Mouse (Mus musculus) kidney, embryonic 16.5 days (tissue): Measurements from ENCODE around the gene Spata25. TPM values are rescaled to one million over a fixed set of nuclear protein-coding genes. Genes with fewer than 3 reads are reported as not detected.
"Not testable (repeated sequence)": the region's sequence is repeated elsewhere in the genome, so short reads cannot be mapped to it uniquely, and the experiment has no call there.

Source experiments
- ATAC-seq: fragments of 200-750 bp; cut with Nextera tagmentation; 2 replicates; pipeline ENCODE4 v1.8.0; 2017; ENCODE audit warnings: moderate TSS enrichment; ENCODE audit not compliant: low FRiP score, low TSS enrichment
- H3K27ac ChIP-seq: fragments of 300-500 bp; sonication (generic); 2 replicates; pipeline ENCODE4 v1.5.1; 2014; ENCODE audit warnings: low read length
- H3K27me3 ChIP-seq: fragments of 300-500 bp; sonication (generic); 2 replicates; pipeline ENCODE4 v1.6.1; 2014; ENCODE audit warnings: low read length, control low read depth, mixed read lengths; ENCODE audit not compliant: insufficient read depth
- H3K36me3 ChIP-seq: fragments of 300-500 bp; sonication (generic); 2 replicates; pipeline ENCODE4 v1.6.1; 2014; ENCODE audit warnings: low read length, control low read depth, mixed read lengths; ENCODE audit not compliant: insufficient read depth
- H3K4me1 ChIP-seq: fragments of 300-500 bp; sonication (generic); 2 replicates; pipeline ENCODE4 v1.6.1; 2014; ENCODE audit warnings: low read length, control low read depth, mixed read lengths; ENCODE audit not compliant: insufficient read depth
- H3K4me2 ChIP-seq: fragments of 300-500 bp; sonication (generic); replicated peaks from 2 replicates; pipeline ENCODE4 v1.6.1; 2014; ENCODE audit warnings: low read depth, low read length
- H3K4me3 ChIP-seq: fragments of 300-500 bp; sonication (generic); 2 replicates; pipeline ENCODE4 v1.5.1; 2014; ENCODE audit warnings: mild to moderate bottlenecking, low read length
- H3K9ac ChIP-seq: fragments of 300-500 bp; sonication (generic); replicated peaks from 2 replicates; pipeline ENCODE4 v1.6.1; 2014; ENCODE audit warnings: low read length
- H3K9me3 ChIP-seq: fragments of 300-500 bp; sonication (generic); 2 replicates; pipeline ENCODE4 v1.6.1; 2016; ENCODE audit warnings: low read length, control low read depth
- WGBS: fragments of 180-500 bp; shearing (Covaris S2); extraction: QIAGEN DNeasy Blood & Tissue Kit; methylation state at CpG from one replicate; pipeline ENCODE4 v1.1.7; 2014; 5-methylcytosine and 5-hydroxymethylcytosine counted together
- polyA plus RNA-seq: library from polyadenylated mRNA; unstranded; fragments of >200 nt; fragmentation: Nextera tagmentation; extraction: Ambion mirVana; gene quantifications from 2 replicates; pipeline ENCODE4 v1.2.1, GENCODE M21; 2015

Gene Spata25
- polyA plus RNA-seq: not detected in 2 replicates

GRCm38 (mm10) chr2:164828437-164828836, at the start of gene Spata25:
Gene Spata25 (minus strand): TSS chr2:164828537.
- H3K4me1 ChIP-seq: peaks cover 7% of the 10 kb centered on the region

DNA sequence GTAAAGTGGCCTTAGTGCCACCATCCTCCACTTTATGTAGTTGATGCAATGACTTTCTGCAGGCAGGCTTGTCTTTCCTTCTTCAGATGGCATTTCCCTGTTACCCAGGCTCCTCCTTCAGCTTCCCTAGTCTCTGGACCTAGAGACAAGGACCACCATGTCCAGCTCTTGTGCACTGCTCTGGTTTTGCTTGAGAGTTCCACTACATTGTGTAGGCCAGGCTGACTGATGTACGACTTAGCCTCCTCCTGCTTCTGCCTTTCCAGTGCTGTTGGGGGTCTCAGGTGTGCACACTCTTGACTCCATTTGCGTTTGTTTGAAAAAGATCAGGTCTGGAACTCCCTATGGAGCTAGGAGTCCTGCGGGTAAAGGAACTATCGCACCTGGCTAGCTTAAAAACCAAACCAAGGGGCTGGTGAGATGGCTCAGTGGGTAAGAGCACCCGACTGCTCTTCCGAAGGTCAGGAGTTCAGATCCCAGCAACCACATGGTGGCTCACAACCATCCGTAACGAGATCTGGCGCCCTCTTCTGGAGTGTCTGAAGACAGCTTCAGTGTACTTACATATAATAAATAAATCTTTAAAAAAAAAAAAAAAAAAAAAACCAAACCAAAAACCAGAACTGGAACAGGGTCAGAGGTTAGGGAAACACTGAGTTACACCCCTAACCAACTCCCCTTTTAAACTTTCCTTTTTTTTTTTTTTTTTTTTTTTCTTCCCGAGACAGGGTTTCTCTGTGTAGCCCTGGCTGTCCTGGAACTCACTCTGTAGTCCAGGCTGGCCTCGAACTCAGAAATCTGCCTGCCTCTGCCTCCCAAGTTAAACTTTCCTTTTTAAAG, 49.3 kb upstream of the Spata25 start:
- WGBS: 72% methylated on average over 11 of the region's 11 CpGs
- Histone ChIP-seq H3K9ac (peak overlapping the region; percentile 100), H3K4me3 (peak overlapping the region; percentile 78), H3K4me2 (peak overlapping the region; percentile 84), H3K4me1 (peaks cover 45% of the 10 kb centered on the region), H3K27ac (peak overlapping the region; percentile 100; the same call in 1 of the 2 replicates)
- not testable (repeated sequence) for H3K27me3 ChIP-seq, H3K9me3 ChIP-seq, ATAC-seq, H3K36me3 ChIP-seq

More at GRCm38 (mm10) chr2:164828437-164828836, at the start of gene Spata25:
- 81% methylated on average over 6 of the region's 6 CpGs for WGBS
- Histone ChIP-seq H3K27ac (no peak within 1 kb of the TSS), H3K4me3 (no peak within 1 kb of the TSS), H3K9ac (no peak within 1 kb of the TSS), H3K4me2 (no peak within 1 kb of the TSS), H3K27me3 (no peaks in the 10 kb centered on the region), H3K9me3 (no peaks in the 10 kb centered on the region), H3K36me3 (peaks cover 27% of the 10 kb centered on the region)
- ATAC-seq: no peak

DNA sequence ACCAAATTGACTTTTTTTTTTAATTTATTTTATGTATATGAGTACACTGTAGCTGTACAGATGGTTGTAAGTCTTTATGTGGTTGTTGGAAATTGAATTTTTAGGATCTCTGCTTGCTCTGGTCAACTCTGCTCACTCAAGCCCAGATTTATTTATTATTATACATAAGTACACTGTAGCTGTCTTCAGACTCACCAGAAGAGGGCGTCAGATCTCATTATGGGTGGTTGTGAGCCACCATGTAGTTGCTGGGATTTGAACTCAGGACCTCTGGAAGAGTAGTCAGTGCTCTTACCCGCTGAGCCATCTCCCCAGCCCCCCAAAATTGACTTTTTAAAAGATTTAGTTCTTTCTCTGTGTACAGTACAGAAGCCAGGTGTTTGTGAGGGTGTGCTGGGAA, 47.3 kb upstream of the Spata25 start:
- H3K36me3 ChIP-seq, H3K4me3 ChIP-seq, H3K27me3 ChIP-seq, H3K9me3 ChIP-seq, ATAC-seq, H3K27ac ChIP-seq, H3K9ac ChIP-seq, H3K4me2 ChIP-seq: not testable (repeated sequence)
- peaks cover 34% of the 10 kb centered on the region for H3K4me1 ChIP-seq
- 52% methylated on average over 2 of the region's 2 CpGs for WGBS

GRCm38 (mm10) chr2:164874239-164874769, 46.0 kb upstream of the Spata25 start:
- Histone ChIP-seq H3K36me3 (peaks cover 5% of the 10 kb centered on the region; the same call in 1 of the 2 replicates), H3K4me1 (peaks cover 29% of the 10 kb centered on the region), H3K4me3 (no peak overlapping the region), H3K9me3 (no peaks in the 10 kb centered on the region), H3K9ac (peak overlapping the region; percentile 13; the same call in 1 of the 2 replicates), H3K27me3 (no peaks in the 10 kb centered on the region), H3K27ac (peak overlapping the region; percentile 89), H3K4me2 (no peak overlapping the region)
- WGBS: 17% methylated on average over 1 of the region's 1 CpGs
- ATAC-seq: peak; percentile 58

DNA sequence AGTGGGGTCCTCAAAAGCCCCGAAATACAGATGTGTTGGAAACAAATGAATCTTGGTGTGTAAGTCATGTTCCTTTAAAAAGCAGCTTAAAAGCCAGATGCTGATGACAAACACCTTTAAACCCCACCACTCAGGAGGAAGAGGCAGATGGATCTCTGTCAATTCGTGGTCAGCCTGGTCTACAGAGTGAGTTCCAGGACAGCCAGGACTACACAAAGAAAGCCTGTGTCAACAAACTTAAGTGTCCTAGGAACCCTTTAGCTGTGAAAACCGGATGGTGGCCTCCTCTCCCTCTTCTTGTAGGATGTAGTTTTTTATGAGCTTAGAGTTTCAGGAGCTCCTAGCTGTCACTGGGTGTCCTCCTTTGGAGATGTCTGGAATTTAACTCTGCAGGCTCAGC, 45.3 kb upstream of the Spata25 start:
- H3K9ac ChIP-seq: no peak overlapping the region; the same call in 1 of the 2 replicates
- H3K4me2 ChIP-seq: no peak overlapping the region
- H3K4me3 ChIP-seq: no peak overlapping the region
- peaks cover 28% of the 10 kb centered on the region for H3K4me1 ChIP-seq
- peaks cover 5% of the 10 kb centered on the region; the same call in 1 of the 2 replicates for H3K36me3 ChIP-seq
- ATAC-seq: no peak
- H3K9me3 ChIP-seq: no peaks in the 10 kb centered on the region
- 40% methylated on average over 3 of the region's 3 CpGs for WGBS
- peak overlapping the region; percentile 89 for H3K27ac ChIP-seq
- H3K27me3 ChIP-seq: no peaks in the 10 kb centered on the region

DNA sequence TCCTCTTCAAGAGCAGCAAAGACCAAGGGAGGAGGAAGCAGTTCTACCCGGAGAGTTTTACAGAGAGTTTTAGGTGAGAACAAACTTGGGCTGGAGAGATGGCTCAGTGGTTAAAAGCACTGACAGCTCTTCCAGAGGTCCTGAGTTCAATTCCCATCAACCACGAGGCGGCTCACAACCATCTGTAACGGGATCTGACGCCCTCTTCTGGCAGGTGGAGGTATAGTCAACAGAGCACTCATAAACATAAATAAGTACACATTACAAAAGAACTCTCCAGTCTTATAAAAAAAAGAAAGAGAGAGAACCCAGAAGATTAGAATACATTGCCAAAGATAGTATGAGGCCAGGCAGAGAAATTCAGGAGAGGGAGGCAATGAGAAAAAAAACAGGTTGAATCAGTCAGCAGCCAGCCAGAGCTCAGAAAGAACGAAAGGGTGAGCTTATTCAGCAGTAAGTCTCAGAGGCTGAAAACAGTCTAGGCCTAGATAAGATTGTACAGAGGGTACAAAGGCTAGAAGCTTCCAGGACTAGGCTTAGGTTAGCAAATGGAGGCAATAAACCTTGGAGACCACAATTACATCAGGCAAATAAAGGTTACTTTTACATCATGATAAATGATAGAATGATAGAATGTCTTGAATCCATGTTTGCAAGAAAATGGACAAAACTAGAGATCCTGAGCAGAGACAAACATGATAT, 43.4 kb upstream of the Spata25 start:
- Histone ChIP-seq H3K4me2 (no peak overlapping the region), H3K36me3 (no peaks in the 10 kb centered on the region)
- WGBS: 64% methylated on average over 6 of the region's 6 CpGs

GRCm38 (mm10) chr2:164868491-164868890, 40.2 kb upstream of the Spata25 start:
- Histone ChIP-seq H3K4me3 (no peak overlapping the region), H3K9ac (no peak overlapping the region), H3K36me3 (no peaks in the 10 kb centered on the region), H3K27me3 (no peaks in the 10 kb centered on the region), H3K27ac (no peak overlapping the region), H3K9me3 (peaks cover 4% of the 10 kb centered on the region; the same call in 1 of the 2 replicates), H3K4me1 (peaks cover 7% of the 10 kb centered on the region), H3K4me2 (no peak overlapping the region)
- WGBS: 54% methylated on average over 7 of the region's 7 CpGs
- ATAC-seq: no peak

More for the DNA sequence above, 43.4 kb upstream of the Spata25 start:
- peaks cover 4% of the 10 kb centered on the region; the same call in 1 of the 2 replicates for H3K9me3 ChIP-seq
- peaks cover 18% of the 10 kb centered on the region for H3K4me1 ChIP-seq
- H3K9ac ChIP-seq: no peak overlapping the region
- no peak for ATAC-seq
- H3K27ac ChIP-seq: no peak overlapping the region
- H3K4me3 ChIP-seq: no peak overlapping the region
- H3K27me3 ChIP-seq: no peaks in the 10 kb centered on the region

DNA sequence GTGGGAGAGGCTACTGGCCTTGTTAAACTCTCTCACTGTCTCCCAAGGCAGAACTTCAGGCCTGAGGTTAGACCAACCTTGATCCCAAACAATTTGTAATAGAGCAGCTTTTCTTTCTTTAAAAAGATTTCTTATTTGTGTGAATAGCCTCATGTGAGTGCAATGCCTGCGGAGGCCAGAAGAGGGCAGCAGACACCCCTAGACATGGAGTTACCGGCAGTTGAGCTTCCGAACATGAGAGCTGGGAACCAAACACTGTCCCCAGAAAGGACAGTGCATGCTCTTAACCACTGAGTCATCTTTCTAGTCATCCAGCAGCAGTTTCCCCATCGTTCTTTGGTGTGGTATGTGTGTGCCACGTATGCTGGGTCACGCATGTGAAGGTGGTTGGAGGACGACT, 39.2 kb upstream of the Spata25 start:
- Histone ChIP-seq H3K9ac (no peak overlapping the region), H3K27ac (peak overlapping the region; percentile 48; the same call in 1 of the 2 replicates), H3K4me3 (no peak overlapping the region), H3K36me3 (no peaks in the 10 kb centered on the region), H3K4me2 (no peak overlapping the region), H3K27me3 (no peaks in the 10 kb centered on the region), H3K9me3 (peaks cover 4% of the 10 kb centered on the region; the same call in 1 of the 2 replicates), H3K4me1 (peaks cover 11% of the 10 kb centered on the region)
- ATAC-seq: no peak
- whole genome bisulfite sequencing: 94% methylated on average over 7 of the region's 7 CpGs

GRCm38 (mm10) chr2:164866741-164867551, 38.6 kb upstream of the Spata25 start:
- Histone ChIP-seq H3K27ac (peak overlapping the region; percentile 48; the same call in 1 of the 2 replicates), H3K4me2 (no peak overlapping the region), H3K27me3 (no peaks in the 10 kb centered on the region), H3K4me1 (peaks cover 17% of the 10 kb centered on the region), H3K9ac (no peak overlapping the region), H3K9me3 (peaks cover 4% of the 10 kb centered on the region; the same call in 1 of the 2 replicates), H3K36me3 (no peaks in the 10 kb centered on the region), H3K4me3 (no peak overlapping the region)
- no peak for ATAC-seq
- 45% methylated on average over 16 of the region's 16 CpGs for WGBS
